9 mouse cellular contexts compared by ENCODE assay signal in the genomic region with DNA sequence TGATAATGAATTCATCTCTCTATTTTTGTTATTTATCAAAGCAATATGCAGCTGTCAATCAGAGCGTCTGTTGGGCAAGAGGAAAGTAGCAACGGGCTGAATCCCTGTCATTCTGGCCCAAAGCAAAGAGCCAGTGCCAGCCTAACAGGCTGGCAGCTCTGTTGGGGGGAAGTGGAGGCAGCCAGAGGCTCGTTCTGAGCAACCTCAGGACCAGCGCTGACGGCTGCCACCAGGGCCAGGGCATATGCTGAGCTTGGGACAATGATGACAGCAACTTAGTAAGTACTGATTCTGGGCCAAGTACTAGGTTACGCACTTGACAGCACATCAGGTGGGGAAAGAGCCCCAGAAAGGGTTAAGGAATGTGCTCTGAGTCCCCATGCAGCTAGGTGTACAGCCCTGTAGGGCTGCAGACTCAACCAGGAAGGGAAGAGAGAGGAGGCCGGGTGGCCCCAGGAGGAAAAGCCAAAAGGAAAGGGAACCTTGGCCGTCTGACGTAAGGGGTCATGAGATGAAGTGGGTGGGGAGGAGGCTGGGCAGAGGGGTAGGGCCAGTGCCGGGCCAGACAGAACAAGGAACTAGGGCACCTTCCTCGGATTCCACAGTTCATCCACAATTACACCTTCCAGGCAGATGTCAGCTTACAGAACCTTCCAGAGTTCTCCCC. TPM values are rescaled to one million over a fixed set of nuclear protein-coding genes. Genes with fewer than 3 reads are reported as not detected.
DNase-seq lines count a peak whose midpoint lies in the region; ATAC-seq lines count a peak whose summit lies in the region.
"Had no signal": no experiment of that assay in that cellular context is flagged by ENCODE, and none has a peak within 500 bp of the region (broad histone marks: within the 10 kb centered on the region; RNA-seq: fewer than 3 reads in every experiment).

No protein-coding gene starts in this region.

- peaks cover 7% of the 10 kb centered on the region for H3K27me3 ChIP-seq in embryonic facial prominence, embryonic 13.5 days
- peaks cover 41% of the 10 kb centered on the region for H3K27me3 ChIP-seq in embryonic facial prominence, embryonic 10.5 days (replicated peaks; ENCODE audit: low read depth, poor library complexity, severe bottlenecking)
- no peaks in the 10 kb centered on the region for H3K27me3 ChIP-seq in intestine, embryonic 15.5 days (replicated peaks)
- peaks cover 6% of the 10 kb centered on the region for H3K27me3 ChIP-seq in megakaryocyte, embryonic 14.5 days (replicated peaks)

- no peak for DNase-seq in embryonic facial prominence, embryonic 10.5 days (ENCODE audit: low spot score)
- DNase-seq in left cerebral cortex, postnatal 4 days: peak; percentile 76
- DNase-seq in left cerebral cortex, adult 9 months (ENCODE audit: low spot score in 2 of 2): no peak
- no peak for DNase-seq in yolk sac, embryonic 10.5 days (ENCODE audit: low spot score)
- no peak for DNase-seq in MN1 (ENCODE audit: low spot score)

- no peak overlapping the region for H3K4me3 ChIP-seq in embryonic facial prominence, embryonic 13.5 days
- no peak overlapping the region for H3K4me3 ChIP-seq in embryonic facial prominence, embryonic 10.5 days
- no peak overlapping the region for H3K4me3 ChIP-seq in intestine, embryonic 15.5 days (replicated peaks)
- H3K4me3 ChIP-seq in megakaryocyte, embryonic 14.5 days (replicated peaks): peak overlapping the region; percentile 95

- H3K4me2 ChIP-seq in embryonic facial prominence, embryonic 13.5 days: no peak overlapping the region
- H3K4me2 ChIP-seq in intestine, embryonic 15.5 days (replicated peaks): peak overlapping the region; percentile 95; the same call in 1 of the 2 replicates

- no peak overlapping the region for H3K9ac ChIP-seq in embryonic facial prominence, embryonic 13.5 days
- no peak overlapping the region for H3K9ac ChIP-seq in intestine, embryonic 15.5 days

- ATAC-seq in embryonic facial prominence, embryonic 13.5 days (ENCODE audit: insufficient number of reproducible peaks, insufficient read depth, low FRiP score, low TSS enrichment, low read depth): no peak
- peak; percentile 70 for ATAC-seq in intestine, embryonic 15.5 days

- 72% methylated on average over 11 of the region's 11 CpGs for WGBS in embryonic facial prominence, embryonic 13.5 days
- 75% methylated on average over 11 of the region's 11 CpGs for WGBS in embryonic facial prominence, embryonic 10.5 days
- 65% methylated on average over 11 of the region's 11 CpGs for WGBS in intestine, embryonic 15.5 days

- H3K36me3 ChIP-seq in embryonic facial prominence, embryonic 13.5 days: 0 out of 2 replicates have a peak, but pooled peaks cover 5% of the 10 kb centered on the region
- H3K36me3 ChIP-seq in embryonic facial prominence, embryonic 10.5 days (replicated peaks): no peaks in the 10 kb centered on the region; the same call in 1 of the 2 replicates
- H3K36me3 ChIP-seq in intestine, embryonic 15.5 days: no peaks in the 10 kb centered on the region
- H3K36me3 ChIP-seq in megakaryocyte, embryonic 14.5 days (replicated peaks; ENCODE audit: low read length): peaks cover 67% of the 10 kb centered on the region

- peak overlapping the region; percentile 39; the same call in 1 of the 2 replicates for H3K27ac ChIP-seq in embryonic facial prominence, embryonic 13.5 days
- no peak overlapping the region for H3K27ac ChIP-seq in embryonic facial prominence, embryonic 10.5 days (replicated peaks)
- H3K27ac ChIP-seq in intestine, embryonic 15.5 days: peak overlapping the region; percentile 88

- no peaks in the 10 kb centered on the region for H3K9me3 ChIP-seq in embryonic facial prominence, embryonic 13.5 days
- no peaks in the 10 kb centered on the region for H3K9me3 ChIP-seq in embryonic facial prominence, embryonic 10.5 days
- no peaks in the 10 kb centered on the region for H3K9me3 ChIP-seq in intestine, embryonic 15.5 days
- no peaks in the 10 kb centered on the region for H3K9me3 ChIP-seq in megakaryocyte, embryonic 14.5 days

- H3K4me1 ChIP-seq in embryonic facial prominence, embryonic 13.5 days: peaks cover 52% of the 10 kb centered on the region
- H3K4me1 ChIP-seq in embryonic facial prominence, embryonic 10.5 days: peaks cover 65% of the 10 kb centered on the region
- H3K4me1 ChIP-seq in intestine, embryonic 15.5 days (replicated peaks): peaks cover 77% of the 10 kb centered on the region
- peaks cover 79% of the 10 kb centered on the region for H3K4me1 ChIP-seq in megakaryocyte, embryonic 14.5 days

- intact Hi-C loops in left cerebral cortex, postnatal 4 days (cut with DNase I): loop anchor here (5.0 kb wide), 1 partner anchor 82 kb away; no protein-coding TSS in a partner anchor

RNA-seq across cellular contexts. Expression of a gene that starts 3.9 kb away (rescaled TPM):
- polyA plus RNA-seq in embryonic facial prominence, embryonic 13.5 days (2015; fragmentation: Nextera tagmentation; extraction: Ambion mirVana): 51.2 and 52.0 TPM in 2 replicates
- polyA plus RNA-seq in embryonic facial prominence, embryonic 10.5 days (2016; fragmentation: Nextera tagmentation; extraction: Ambion mirVana): 40.7 and 41.8 TPM in 2 replicates
- total RNA-seq in left cerebral cortex, postnatal 4 days (2021): 10 to 100 TPM; 29.5 to 31.8 TPM
- polyA plus RNA-seq in intestine, embryonic 15.5 days (2015; fragmentation: Nextera tagmentation; extraction: Ambion mirVana): 136 and 138 TPM in 2 replicates
- polyA plus RNA-seq in megakaryocyte, embryonic 14.5 days (2012; ENCODE audit: insufficient read depth, low replicate concordance): 34.7 and 93.3 TPM in 2 replicates

RNA-seq across cellular contexts. Expression of a gene that starts 24.6 kb away (rescaled TPM):
- polyA plus RNA-seq in embryonic facial prominence, embryonic 13.5 days (2015; fragmentation: Nextera tagmentation; extraction: Ambion mirVana): not detected in 2 replicates
- polyA plus RNA-seq in embryonic facial prominence, embryonic 10.5 days (2016; fragmentation: Nextera tagmentation; extraction: Ambion mirVana): not detected in 2 replicates
- total RNA-seq in left cerebral cortex, postnatal 4 days (2021): not detected
- polyA plus RNA-seq in intestine, embryonic 15.5 days (2015; fragmentation: Nextera tagmentation; extraction: Ambion mirVana): 0.45 and 0.97 TPM in 2 replicates
- not detected in 2 replicates for polyA plus RNA-seq in megakaryocyte, embryonic 14.5 days (2012; ENCODE audit: insufficient read depth, low replicate concordance)
- total RNA-seq: hematopoietic stem cell, adult 5-6 weeks had no signal

RNA-seq across cellular contexts. Expression of a gene that starts 44.8 kb away (rescaled TPM):
- polyA plus RNA-seq in embryonic facial prominence, embryonic 13.5 days (2015; fragmentation: Nextera tagmentation; extraction: Ambion mirVana): 0.25 TPM in 1 of 2 replicates, not detected in the other
- not detected in 2 replicates for polyA plus RNA-seq in embryonic facial prominence, embryonic 10.5 days (2016; fragmentation: Nextera tagmentation; extraction: Ambion mirVana)
- not detected for total RNA-seq in left cerebral cortex, postnatal 4 days (2021)
- polyA plus RNA-seq in intestine, embryonic 15.5 days (2015; fragmentation: Nextera tagmentation; extraction: Ambion mirVana): 131 and 571 TPM in 2 replicates
- polyA plus RNA-seq in megakaryocyte, embryonic 14.5 days (2012; ENCODE audit: insufficient read depth, low replicate concordance): not detected in 2 replicates
- total RNA-seq: hematopoietic stem cell, adult 5-6 weeks had no signal

Comparison
In these comparisons a context has a peak if more than half of its experiments do, and no peak if none do; other contexts are left out.
1. RNA of a gene that starts 44.8 kb away (polyA plus RNA-seq): 131 to 571 TPM in intestine, embryonic 15.5 days; 0.25 TPM in embryonic facial prominence, embryonic 13.5 days, not detected in embryonic facial prominence, embryonic 10.5 days and not detected in megakaryocyte, embryonic 14.5 days; every median in the first group is over 100 times any median in the second.